Mouse (Mus musculus) left cerebral cortex, adult 11 months (tissue): ENCODE data around the gene Zfp428.

ENCODE experiments used
- DNase-seq: peaks from one replicate; pipeline ENCODE4 v3.0.0; 2022; ENCODE audit warnings: low spot score

Gene Zfp428

DNA sequence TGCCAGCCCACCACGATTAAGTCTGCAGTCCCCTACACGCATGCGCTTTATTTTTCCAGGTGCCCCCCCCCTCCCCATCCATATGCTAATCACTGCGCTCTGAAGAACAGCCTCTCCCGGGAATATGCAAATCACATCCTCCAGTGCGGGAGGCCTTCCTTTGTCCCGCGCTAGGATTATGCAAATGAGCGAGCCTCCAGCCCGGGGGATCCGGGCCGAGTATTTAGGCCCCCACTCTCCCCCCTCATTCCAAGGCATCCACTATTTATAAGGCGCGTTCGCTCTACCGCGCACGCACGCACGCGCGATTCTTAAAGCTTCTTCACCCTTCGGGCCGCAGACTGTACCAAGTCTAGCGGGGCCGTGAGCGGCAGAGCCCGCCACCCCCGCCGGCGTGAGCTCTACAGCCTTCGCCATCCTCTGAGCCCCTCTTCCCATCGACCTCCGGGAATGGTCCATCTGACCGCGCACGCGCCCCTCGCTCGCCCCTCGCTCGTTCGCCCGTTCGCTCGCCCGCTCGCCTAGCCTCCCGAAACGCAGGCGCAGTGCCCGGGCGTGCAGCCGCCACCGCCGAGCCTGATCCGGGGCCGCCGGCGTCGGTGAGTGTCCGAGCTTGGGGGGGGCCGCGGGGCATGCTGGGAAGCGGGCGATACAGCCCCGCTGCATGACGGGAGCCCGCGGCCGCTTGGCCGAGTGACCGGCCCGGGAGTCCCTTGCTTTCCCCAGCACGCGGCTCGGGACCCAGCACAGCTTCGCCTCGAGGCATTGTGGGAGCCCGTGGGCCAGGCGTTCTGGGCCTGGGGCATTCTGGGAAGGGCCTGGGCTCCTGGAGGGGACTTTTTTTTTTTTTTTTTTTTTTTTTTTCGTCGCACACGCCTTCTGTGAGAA is at the start of gene Zfp428:
Gene Zfp428, plus strand, starts transcription at position 169 of the 888 bp plus-strand sequence.
- peak; percentile 70 for DNase-seq

GRCm38 (mm10) chr7:24457726-24458370 is 49.0 kb upstream of the Zfp428 start:
- DNase-seq: no peak

DNA sequence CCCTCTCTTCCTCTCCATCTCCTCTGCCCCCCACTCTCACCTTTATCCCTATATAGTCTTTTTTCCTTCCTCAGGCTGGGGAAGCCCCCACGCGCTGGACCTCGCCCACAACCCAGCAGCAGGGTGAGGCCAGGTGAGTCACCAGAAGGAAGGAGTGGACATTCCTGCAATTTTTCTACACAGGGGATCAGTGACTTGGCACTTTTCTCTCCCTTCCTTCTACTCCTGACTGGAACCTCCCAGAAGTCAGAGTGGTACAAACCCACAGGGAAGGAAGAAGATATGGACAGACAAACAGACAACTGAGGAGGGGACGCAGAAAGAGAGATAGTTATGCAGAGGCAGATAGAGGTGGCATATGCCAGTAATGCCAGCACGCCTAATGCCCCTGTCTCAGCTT is 47.4 kb upstream of the Zfp428 start:
- DNase-seq: no peak

DNA sequence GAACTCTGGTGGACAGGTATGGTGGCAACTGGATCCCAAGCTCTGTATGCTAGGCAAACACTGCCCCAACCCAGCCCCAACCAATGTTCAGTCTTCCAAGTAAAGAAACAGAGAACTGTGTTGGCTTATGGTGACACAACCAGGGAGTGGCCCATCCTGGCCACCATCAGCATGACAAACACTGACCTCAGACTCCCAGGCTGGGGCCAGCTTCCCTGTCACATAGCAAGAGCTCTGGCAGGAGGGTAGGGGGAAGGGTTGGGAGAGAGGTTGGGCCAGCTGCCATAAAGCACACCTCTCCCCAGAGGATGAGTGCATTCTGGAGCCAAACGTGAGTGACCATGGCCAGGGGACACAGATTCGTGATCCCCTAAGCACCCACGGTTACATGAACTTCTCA is 47.0 kb upstream of the Zfp428 start:
- no peak for DNase-seq

- no peak for DNase-seq
Observed at GRCm38 (mm10) chr7:24461376-24462051, 45.3 kb upstream of the Zfp428 start.

DNA sequence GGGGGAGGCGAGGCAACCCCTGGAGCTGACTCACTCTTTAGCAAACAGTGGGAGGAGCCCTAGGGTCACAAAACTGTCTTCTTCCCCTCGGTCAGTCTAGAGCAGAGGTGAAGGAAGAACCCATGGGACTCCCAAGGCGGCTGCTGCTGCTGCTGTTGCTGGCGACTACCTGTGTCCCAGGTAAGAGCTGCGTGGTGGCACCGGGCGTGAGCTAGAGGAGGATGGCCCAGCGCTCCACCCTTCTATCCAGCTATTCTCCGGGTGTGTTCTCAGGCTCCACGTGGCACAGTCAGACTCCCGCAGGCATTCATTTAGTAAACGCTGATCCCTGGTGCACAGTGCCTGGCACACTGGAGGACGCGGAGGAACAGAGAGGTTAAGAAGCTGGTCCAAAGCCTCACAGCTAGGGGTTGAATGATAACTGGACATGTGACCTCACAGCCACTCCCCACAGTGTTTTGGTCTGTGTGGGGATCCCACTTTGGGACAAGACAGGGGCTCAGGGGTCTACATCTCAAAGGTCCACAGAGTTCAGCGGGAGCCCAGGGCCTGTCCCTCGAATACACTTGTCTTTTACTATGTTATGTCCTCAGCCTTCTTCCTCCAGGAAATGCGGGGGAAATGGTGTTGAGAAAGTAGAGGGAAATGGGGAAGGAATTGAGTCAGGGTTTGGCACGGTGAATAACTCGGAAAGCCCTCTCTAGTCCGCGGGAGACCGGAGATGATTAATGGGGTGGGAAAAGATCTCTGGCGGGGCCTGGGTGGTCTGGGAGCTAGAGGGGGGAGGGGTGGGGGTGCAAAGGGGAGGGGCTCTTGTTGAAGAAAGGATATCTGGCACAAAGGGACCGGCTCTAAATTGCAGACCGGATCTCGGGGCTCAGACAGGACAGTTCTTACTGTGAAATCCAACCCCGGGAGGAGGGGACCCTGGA is 44.2 kb upstream of the Zfp428 start, which contains the start of gene Plaur:
Gene Plaur, plus strand, starts transcription at position 97 of the 932 bp plus-strand sequence.
- no peak for DNase-seq

DNA sequence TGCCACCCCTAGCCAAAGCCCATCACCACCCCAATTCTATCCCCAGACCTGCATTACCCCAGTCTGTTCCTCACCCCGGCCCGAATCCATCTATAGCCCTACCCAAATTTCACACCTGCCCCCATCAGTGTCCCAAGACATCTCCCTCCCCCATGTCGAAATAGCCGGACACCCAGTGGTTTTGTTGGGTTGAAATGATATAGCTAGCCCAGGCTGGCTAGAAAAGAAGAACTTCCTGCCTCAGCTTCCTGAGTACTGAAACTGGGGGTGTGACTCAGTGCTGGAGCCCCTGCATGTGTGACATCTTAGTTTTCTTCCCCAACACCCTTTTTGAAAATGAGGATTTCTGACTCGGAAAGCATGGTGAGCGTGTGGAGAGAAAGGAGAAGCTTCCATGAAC is 40.0 kb upstream of the Zfp428 start:
- no peak for DNase-seq

- DNase-seq: no peak
Observed at GRCm38 (mm10) chr7:24467886-24468285, 38.9 kb upstream of the Zfp428 start.

DNA sequence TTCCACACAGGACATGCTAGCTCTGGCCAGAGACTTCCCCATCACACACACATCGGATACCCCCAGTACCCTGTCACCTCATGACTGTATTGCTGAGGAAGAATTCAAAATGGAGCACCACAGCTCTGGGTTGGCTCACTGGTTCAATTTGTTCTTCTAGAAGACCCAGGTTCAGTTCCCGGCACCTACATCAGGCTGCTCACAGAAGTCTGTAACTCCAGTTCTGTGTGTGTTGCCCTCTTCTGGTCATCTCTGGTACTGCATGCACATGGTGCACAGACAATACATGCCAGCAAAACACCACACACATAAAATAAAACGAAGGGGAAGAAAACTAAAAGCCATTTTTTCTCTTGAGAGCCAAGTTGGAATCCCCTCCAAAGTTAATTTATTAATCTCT is 37.7 kb upstream of the Zfp428 start:
- no peak for DNase-seq

GRCm38 (mm10) chr7:24470356-24470755 is 36.5 kb upstream of the Zfp428 start:
- no peak for DNase-seq

GRCm38 (mm10) chr7:24472442-24472841 is 34.4 kb upstream of the Zfp428 start:
- no peak for DNase-seq

DNA sequence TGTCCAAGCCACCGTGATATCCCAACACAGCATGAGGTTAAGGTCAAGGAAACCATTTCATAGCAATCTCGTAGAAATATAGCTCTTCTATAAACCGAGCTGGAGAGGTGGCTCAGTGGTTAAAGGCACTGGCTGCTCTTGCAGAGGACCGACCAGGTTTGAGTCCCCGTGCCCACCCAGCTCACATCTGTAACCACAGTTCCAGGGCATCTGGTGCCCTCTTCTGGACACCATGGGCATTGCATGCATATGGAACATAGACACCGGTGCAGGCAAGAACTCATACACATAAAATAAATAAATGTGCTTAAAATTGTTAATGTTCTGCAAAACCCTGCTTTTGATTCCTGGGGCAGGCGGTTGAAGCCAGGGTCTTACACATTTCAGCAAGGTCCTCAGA is 33.9 kb upstream of the Zfp428 start:
- DNase-seq: no peak

DNA sequence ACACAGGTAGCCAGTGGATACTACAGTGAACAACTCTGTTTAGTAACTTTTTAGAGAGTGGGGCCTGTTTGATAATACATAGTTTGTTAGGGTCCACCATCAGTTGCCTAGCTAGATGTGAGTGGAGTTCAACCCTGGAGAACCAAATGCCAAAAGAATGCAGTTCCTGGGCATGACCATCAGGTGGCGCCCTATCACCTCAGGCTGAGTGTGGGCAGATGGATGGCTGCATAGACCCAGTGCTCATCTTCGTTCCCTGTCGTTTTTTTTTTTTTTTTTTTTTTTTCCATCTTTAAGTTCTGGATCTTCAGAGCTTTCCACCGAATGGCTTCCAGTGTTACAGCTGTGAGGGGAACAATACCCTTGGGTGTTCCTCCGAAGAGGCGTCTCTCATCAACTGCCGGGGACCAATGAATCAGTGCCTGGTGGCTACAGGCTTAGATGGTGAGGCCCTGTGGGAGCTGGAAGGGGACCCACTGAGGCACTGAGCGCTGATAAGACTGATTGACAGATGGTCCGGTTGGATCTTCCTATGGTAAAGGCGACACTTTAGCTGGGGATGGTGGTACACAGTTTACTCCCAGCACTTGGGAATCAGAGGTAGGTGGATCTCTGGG is 32.8 kb upstream of the Zfp428 start:
- DNase-seq: no peak

DNA sequence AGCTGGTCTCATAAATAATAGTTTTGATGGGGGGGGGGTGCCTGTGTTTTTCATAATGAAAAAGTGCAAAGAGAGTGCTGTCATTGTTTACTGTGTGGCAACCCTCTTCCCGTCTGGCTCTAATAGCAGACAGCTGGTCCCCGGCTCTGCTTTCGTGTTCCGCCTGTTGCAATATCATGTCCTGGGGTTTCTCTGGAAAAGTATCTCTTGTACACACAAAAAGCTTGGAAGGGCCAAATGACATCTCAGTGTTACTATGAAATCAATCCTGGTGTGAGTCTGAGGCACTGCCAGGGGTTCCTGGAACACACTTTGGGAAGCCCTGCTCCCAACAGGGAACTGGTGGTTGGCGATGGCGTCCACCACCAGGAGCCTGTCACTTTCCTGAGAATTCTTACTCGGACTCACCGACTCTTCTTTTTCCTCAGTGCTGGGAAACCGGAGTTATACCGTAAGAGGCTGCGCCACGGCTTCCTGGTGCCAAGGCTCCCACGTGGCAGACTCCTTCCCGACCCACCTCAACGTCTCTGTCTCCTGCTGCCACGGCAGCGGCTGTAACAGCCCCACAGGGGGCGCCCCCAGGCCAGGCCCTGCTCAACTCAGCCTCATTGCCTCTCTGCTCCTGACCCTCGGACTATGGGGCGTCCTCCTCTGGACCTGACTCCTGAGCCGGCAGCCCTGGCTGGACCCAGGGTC is 31.8 kb upstream of the Zfp428 start:
- no peak for DNase-seq

- DNase-seq: no peak
Observed at GRCm38 (mm10) chr7:24476338-24476737, 30.5 kb upstream of the Zfp428 start.

GRCm38 (mm10) chr7:24476856-24477255 is 29.9 kb upstream of the Zfp428 start:
- DNase-seq: no peak

- DNase-seq: no peak
Observed at GRCm38 (mm10) chr7:24478911-24479310, 27.9 kb upstream of the Zfp428 start.

DNA sequence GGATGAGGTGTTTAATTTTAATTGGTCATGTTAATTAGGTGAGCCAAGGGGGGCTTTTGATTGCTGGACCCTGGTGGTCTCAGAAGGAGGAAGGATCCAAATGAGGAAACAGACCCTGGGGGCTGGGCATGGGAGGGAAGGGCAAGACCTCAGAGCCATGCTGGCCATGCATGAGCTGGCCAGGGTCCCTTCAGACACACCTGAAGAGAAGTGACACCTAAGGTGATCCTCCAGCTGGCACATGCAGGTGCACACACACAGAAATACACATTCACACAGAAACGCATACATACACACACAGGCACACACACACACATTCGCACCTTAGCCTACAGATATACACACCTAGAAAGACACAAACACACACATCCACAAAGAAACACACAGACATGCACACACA is 27.1 kb upstream of the Zfp428 start:
- DNase-seq: no peak

DNA sequence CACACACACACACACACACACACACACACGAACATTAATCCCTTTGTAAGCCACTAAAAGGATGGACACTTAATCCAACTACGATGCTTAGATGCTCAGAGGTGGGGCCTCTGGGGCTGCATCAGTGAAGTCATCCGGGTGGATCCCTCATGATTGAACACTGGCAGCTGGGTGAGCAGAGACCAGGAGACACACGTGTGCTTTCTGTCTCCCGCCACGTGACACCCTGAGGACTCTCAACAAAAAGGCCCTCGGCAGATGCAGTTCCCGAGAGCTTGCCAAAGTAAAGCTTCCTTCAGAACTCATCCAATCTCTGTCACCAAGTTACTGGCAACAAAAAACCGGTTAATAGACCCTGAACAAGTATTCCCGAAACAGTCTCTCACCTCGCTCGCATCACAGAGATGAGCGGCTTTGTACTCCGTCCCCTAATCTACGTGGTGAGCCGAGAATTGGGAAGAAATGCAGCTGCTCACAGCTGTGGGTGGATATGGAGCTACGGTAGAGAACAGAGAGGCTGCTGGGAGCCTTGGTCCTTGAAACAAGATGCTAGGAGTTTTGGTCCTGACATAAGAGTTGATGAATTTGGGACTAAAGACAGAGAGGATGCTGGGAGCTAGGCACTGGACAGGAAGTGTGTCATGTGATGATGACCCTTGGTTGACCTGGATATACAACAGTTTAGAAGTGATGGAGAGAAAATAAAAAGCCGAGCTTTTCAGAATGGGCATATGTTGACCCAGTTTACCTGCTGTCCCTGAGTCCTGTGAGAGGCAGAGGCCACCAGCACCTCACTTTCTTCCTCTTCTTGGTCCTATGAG is 26.5 kb upstream of the Zfp428 start:
- DNase-seq: no peak

DNA sequence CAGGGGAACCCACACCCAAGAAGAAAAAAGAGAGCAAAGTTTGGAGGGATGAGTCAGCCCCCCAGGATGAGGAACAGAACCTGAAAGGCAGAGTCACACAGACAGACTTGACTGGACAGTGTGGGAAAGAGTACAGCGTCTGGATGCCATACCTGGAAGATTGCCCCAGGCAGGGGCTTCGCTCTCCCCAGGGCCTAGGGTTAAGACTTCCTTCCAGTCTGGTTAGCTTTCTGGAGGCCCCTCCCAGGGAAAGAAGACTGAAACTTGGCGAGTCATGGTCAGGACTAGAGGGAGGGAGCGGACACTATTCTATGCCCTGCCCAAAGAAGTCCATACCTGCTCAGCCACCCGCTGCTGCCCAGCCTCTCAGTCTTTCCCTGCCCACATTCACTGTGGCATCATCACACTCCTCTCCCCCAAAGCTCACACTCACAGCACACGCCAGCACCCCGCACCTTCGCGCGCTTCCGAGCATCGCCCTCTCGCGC is 25.8 kb upstream of the Zfp428 start:
- DNase-seq: no peak
